Mouse (Mus musculus) liver, postnatal 0 days (tissue): Measurements from ENCODE around the gene Pard3b.

Source experiments
- CTCF ChIP-seq: sonication (generic); IDR thresholded peaks from 2 replicates; pipeline ENCODE4 v1.5.1; 2016; ENCODE audit warnings: antibody characterized with exemption, low read depth
- EP300 ChIP-seq: IDR thresholded peaks from 2 replicates; pipeline ENCODE4 v1.6.1; 2016; ENCODE audit warnings: antibody characterized with exemption, low read depth, mild to moderate bottlenecking

DNA sequence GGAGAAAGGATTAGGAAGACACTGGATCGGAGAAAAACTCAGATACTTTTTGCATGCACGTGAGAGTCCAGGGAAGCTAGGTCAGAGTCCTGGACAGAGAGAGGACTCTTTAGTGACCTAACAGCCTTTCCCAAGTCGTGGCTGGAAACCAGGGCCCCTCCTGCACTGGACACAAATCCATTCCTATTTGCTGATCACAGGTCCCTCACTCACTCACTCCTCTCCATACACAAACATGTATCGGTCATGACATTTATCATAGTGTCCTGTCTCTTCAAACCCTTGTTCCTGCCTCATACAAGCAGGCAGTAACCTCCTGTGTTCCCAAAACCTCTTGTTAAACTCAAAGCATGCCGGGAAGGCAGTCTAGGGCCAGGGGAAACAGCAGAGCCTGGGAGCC, 1028.2 kb downstream of the Pard3b start:
- TF ChIP-seq CTCF (no peak), EP300 (no peak)
